Mouse (Mus musculus) neutrophil, adult 59 days (primary cell): ENCODE results near the gene Zfp558. TPM values are rescaled to one million over a fixed set of nuclear protein-coding genes. Genes with fewer than 3 reads are reported as not detected.

ENCODE experiments used
- total RNA-seq, 2 experiments: library from RNA; stranded (reverse); gene quantifications; 1 replicate in 1 of 2; 2 replicates in 1 of 2; pipeline ENCODE4 v1.2.4; 2023

The Zfp558 gene
- total RNA-seq: under 1 TPM in 1 of 2 experiments, not detected in 1; 0.79 TPM

DNA sequence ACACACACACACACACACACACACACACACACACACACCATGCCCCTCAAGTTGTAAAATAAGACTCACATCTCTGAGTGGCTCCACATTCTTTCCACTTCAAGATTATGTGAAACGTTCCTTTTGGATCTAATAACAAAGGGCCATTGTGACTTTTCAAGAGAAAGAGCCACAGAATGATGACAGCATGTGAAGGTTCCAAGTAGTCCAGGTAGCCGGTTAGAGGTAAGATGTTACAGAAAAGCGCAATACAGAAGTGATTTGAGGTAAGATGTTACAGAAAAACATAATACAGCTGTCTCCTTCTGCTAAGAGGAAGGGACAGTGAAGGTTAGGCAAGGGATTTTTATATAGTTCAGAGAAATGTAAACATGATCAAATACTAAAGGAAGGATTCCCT, at the start of gene Zfp558, which contains the start of gene Mbd3l1:
Zfp558 (minus strand) TSS at position 101 of the 400 bp plus-strand sequence.
Mbd3l1 (plus strand) TSS at position 192 of the 400 bp plus-strand sequence.

GRCm38 (mm10) chr9:18430354-18430753, 47.7 kb downstream of the Zfp558 start, which contains the start of gene Mbd3l2:
Gene Mbd3l2 (plus strand): TSS chr9:18430654.

Other genes with a start within 250 kb of the Zfp558 start
- 10 to 100 TPM; 21.6 to 33.2 TPM for gene Chordc1, start 186.1 kb downstream of the Zfp558 start, total RNA-seq
- not detected for gene Naalad2, start 75.3 kb downstream of the Zfp558 start, total RNA-seq
- gene Ubtfl1, start 73.8 kb downstream of the Zfp558 start, total RNA-seq: not detected
- not detected for gene Mbd3l2, start 47.6 kb downstream of the Zfp558 start, total RNA-seq
- gene Mbd3l1, start 91 bp upstream of the Zfp558 start, total RNA-seq: not detected
- not detected for gene Muc16, start 196.3 kb upstream of the Zfp558 start, total RNA-seq